Mouse (Mus musculus): Measurements from ENCODE around the gene Igdcc4.

DNA sequence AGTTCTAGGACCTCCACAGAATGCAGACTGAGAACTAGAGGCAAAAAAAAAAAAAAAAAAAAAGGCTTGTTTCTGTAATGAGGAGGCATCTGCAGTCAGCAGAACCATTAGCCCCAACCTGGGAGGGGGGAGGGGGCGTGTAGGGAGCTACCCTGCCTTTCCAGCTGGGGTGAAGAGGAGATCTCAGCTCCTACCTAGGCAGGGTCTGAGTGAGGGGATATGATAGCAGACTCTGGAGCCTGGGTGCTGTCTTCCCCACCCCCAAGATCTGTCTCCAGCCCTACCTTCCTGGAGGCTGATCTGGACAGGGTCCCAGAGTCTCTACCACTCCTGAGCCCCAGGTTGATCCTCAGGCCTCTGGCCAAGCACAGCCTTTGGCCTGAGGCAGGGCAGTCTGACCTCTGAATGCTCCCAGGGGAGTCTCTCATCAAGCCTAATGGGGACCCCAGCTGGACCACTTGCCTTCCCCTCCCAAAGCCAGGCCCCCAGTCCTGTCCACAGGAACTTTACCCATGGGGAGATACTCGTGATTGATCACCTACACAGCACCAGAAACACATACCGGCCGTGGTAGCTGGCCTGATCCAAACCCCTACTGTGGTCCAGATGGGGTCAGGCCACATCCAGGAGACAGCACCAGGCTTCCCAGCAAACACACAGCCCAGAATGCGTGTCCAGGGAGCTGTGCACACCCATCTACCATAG, 74.1 kb downstream of the Igdcc4 start:
- TF ChIP-seq GATA1 (IDR thresholded peaks at IDR 0.05; ENCODE audit: borderline replicate concordance, low read length): no peak
- no peak for TF ChIP-seq FLI1 (IDR thresholded peaks at IDR 0.05; ENCODE audit: low read length)
